Comparison of ENCODE assay signal across 10 mouse cellular contexts in genomic region chr5:19746865-19747514, GRCm38 (mm10).
DNase-seq lines count a peak whose midpoint lies in the region; ATAC-seq and TF ChIP-seq lines count a peak whose summit lies in the region.
"Had no signal": no experiment of that assay in that cellular context is flagged by ENCODE, and none has a peak within 500 bp of the region (broad histone marks: within the 10 kb centered on the region; RNA-seq: fewer than 3 reads in every experiment).

No protein-coding gene starts in this region.

- no peak overlapping the region for H3K9ac ChIP-seq in neural tube, embryonic 14.5 days (replicated peaks; ENCODE audit: low read depth, low read length)

- peak overlapping the region; percentile 83 for H3K27ac ChIP-seq in left cerebral cortex, adult 2 months
- no peak overlapping the region for H3K27ac ChIP-seq in neural tube, embryonic 14.5 days (ENCODE audit: low read depth, low read length)

- peak; percentile 15 for DNase-seq in embryo, embryonic 10.5 days (ENCODE audit: low spot score)
- peak; percentile 38 to 63 for DNase-seq in frontal cortex, adult 2 months (ENCODE audit: extremely low spot score in 1 of 2, low spot score in 1 of 2)
- DNase-seq in left cerebral cortex, adult 2 months (ENCODE audit: extremely low spot score in 1 of 2, low spot score in 2 of 2) = peak; percentile 17 to 29
- DNase-seq in thymus, postnatal 14 days = no peak
- DNase-seq in urinary bladder, adult 18-20 months (ENCODE audit: low spot score in 2 of 2) = no peak
- no peak for DNase-seq in adipocyte (ENCODE audit: low spot score)
- DNase-seq: cerebellum, postnatal 14 days; thymus, adult 2 months had no signal

- no peaks in the 10 kb centered on the region for H3K27me3 ChIP-seq in neural tube, embryonic 14.5 days (ENCODE audit: control insufficient read depth, insufficient read depth, low read length)

- no peaks in the 10 kb centered on the region for H3K4me1 ChIP-seq in neural tube, embryonic 14.5 days (ENCODE audit: control insufficient read depth, insufficient read depth, low read length)

- no peaks in the 10 kb centered on the region for H3K9me3 ChIP-seq in neural tube, embryonic 14.5 days (ENCODE audit: control insufficient read depth, low read length)

- no peaks in the 10 kb centered on the region for H3K36me3 ChIP-seq in neural tube, embryonic 14.5 days (ENCODE audit: control insufficient read depth, insufficient read depth, low read length)

- H3K4me2 ChIP-seq in neural tube, embryonic 14.5 days (ENCODE audit: low read depth, low read length) = peak overlapping the region; percentile 33

- intact Hi-C loops in left cerebral cortex, adult 2 months (cut with DNase I) = loop anchor here (5.0 to 10.0 kb wide), 2 partner anchors 195 to 222 kb away; no protein-coding TSS in a partner anchor

- ATAC-seq in neural tube, embryonic 14.5 days (ENCODE audit: low read depth) = no peak
- ATAC-seq: activated CD4-positive, CD25-positive, alpha-beta regulatory T cell, adult 4 months had no signal

- 38% methylated on average over 12 of the region's 12 CpGs for WGBS in neural tube, embryonic 14.5 days

- TF ChIP-seq CTCF in left cerebral cortex, adult 2 months (IDR thresholded peaks at IDR 0.05) = no peak

- H3K4me3 ChIP-seq in left cerebral cortex, adult 2 months = peak overlapping the region; percentile 40
- H3K4me3 ChIP-seq in neural tube, embryonic 14.5 days (ENCODE audit: low read depth, low read length) = no peak overlapping the region

Comparison
In these comparisons a context has a peak if more than half of its experiments do, and no peak if none do; other contexts are left out.
1. DNase-seq: peak in embryo, embryonic 10.5 days (single experiment), frontal cortex, adult 2 months (2 of 2) and left cerebral cortex, adult 2 months (2 of 2); none in thymus, postnatal 14 days (single experiment), urinary bladder, adult 18-20 months (0 of 2) and adipocyte (single experiment).